Mouse (Mus musculus) heart, adult 2 months (tissue): ENCODE measurements around the gene Sumo3.

Source experiments
- CTCF ChIP-seq: fragments of 200-600 bp; IDR thresholded peaks from 2 replicates; pipeline ENCODE4 v1.8.1; 2022; ENCODE audit warnings: antibody characterized with exemption, mild to moderate bottlenecking, moderate library complexity
- POLR2A ChIP-seq: fragments of 200-500 bp; IDR thresholded peaks from 2 replicates; pipeline ENCODE4 v1.6.1; 2011; ENCODE audit warnings: mild to moderate bottlenecking, low read depth, low read length, control low read depth; ENCODE audit not compliant: insufficient read depth

DNA sequence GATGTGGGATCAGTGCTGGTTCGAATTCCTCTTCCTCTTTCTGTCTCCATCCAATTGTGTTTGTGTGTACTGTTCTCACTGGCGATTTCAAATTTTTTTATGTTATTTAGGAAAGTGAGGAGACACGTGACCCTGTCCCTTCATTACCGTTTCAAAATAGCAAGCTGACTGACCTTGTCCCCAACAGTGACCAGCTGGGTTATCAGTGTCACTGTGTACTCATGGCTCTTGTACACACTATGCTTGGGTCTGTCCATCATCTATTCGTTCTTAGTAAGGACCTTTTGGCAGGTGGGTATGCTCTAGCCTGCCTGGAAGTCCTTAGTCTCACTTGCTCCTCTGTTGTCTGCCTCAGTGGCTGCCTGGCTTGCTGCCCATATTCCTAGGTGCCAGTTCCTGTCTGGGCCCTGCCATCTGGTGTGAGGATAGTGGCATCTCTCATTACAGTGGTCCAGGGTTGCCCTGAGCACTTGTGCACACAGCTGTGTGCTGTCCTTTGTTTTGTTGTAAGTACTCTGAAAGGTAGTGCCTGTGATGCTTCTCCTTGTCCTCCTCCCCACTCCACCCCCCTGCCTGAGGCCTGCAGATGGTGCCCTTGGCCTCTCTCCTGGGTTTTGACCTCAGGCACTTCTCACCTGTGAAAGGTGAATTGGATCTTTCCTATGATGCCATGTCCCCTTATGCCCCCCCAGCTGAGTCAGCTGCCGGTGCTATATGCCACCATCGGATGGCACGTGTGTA is 4.5 kb downstream of the Sumo3 start:
- no peak for TF ChIP-seq POLR2A
- no peak for TF ChIP-seq CTCF
